Mouse (Mus musculus) midbrain, postnatal 0 days (tissue): ENCODE measurements around the gene Glp2r. TPM values are rescaled to one million over a fixed set of nuclear protein-coding genes. Genes with fewer than 3 reads are reported as not detected.
A peak's percentile ranks its signal among the peaks of the same experiment; 100 is the strongest.

ENCODE experiments used
- ATAC-seq: fragments of 200-750 bp; cut with Nextera tagmentation; 2 replicates; pipeline ENCODE4 v1.8.0; 2017; ENCODE audit warnings: moderate number of reproducible peaks, mild to moderate bottlenecking, moderate TSS enrichment, moderate library complexity; ENCODE audit not compliant: low FRiP score
- DNase-seq: peaks from one replicate; pipeline ENCODE4 v3.0.0-alpha.2; 2015; ENCODE audit warnings: low spot score
- H3K27ac ChIP-seq: fragments of 300-500 bp; sonication (generic); 2 replicates; pipeline ENCODE4 v1.5.1; 2014; ENCODE audit warnings: low read depth, mild to moderate bottlenecking, low read length, mixed read lengths
- H3K27me3 ChIP-seq: fragments of 300-500 bp; sonication (generic); 2 replicates; pipeline ENCODE4 v1.6.1; 2014; ENCODE audit warnings: low read length, control low read depth, mixed read lengths; ENCODE audit not compliant: insufficient read depth
- H3K36me3 ChIP-seq: fragments of 300-500 bp; sonication (generic); 2 replicates; pipeline ENCODE4 v1.6.1; 2014; ENCODE audit warnings: low read length, control low read depth, mixed read lengths; ENCODE audit not compliant: insufficient read depth
- H3K4me1 ChIP-seq: fragments of 300-500 bp; sonication (generic); 2 replicates; pipeline ENCODE4 v1.6.1; 2014; ENCODE audit warnings: mild to moderate bottlenecking, control low read depth, antibody characterized with exemption, low read length, mixed read lengths; ENCODE audit not compliant: insufficient read depth
- H3K4me2 ChIP-seq: fragments of 300-500 bp; sonication (generic); 2 replicates; pipeline ENCODE4 v1.6.1; 2014; ENCODE audit warnings: low read depth, mild to moderate bottlenecking, low read length, mixed read lengths; ENCODE audit not compliant: poor library complexity, severe bottlenecking
- H3K4me3 ChIP-seq: fragments of 300-500 bp; sonication (generic); 2 replicates; pipeline ENCODE4 v1.5.1; 2014; ENCODE audit warnings: low read depth, mild to moderate bottlenecking, low read length, moderate library complexity
- H3K9ac ChIP-seq: fragments of 300-500 bp; sonication (generic); replicated peaks from 2 replicates; pipeline ENCODE4 v1.6.1; 2014; ENCODE audit warnings: mild to moderate bottlenecking, low read length, moderate library complexity, mixed read lengths; ENCODE audit not compliant: poor library complexity, severe bottlenecking
- H3K9me3 ChIP-seq: fragments of 300-500 bp; sonication (generic); 2 replicates; pipeline ENCODE4 v1.6.1; 2016; ENCODE audit warnings: low read length, control low read depth
- CTCF ChIP-seq: IDR thresholded peaks from 2 replicates; pipeline ENCODE4 v1.5.1; 2016; ENCODE audit warnings: antibody characterized with exemption, mild to moderate bottlenecking
- WGBS: fragments of 180-500 bp; shearing (Covaris S2); extraction: QIAGEN DNeasy Blood & Tissue Kit; methylation state at CpG from one replicate; pipeline ENCODE4 v1.1.7; 2014; 5-methylcytosine and 5-hydroxymethylcytosine counted together
- polyA plus RNA-seq: library from polyadenylated mRNA; unstranded; fragments of >200 nt; fragmentation: Nextera tagmentation; extraction: Ambion mirVana; gene quantifications from 2 replicates; pipeline ENCODE4 v1.2.1, GENCODE M21; 2015
- total RNA-seq: library from RNA; depleted of rRNA; stranded (reverse); fragments of >200 nt; gene quantifications from 2 replicates; pipeline ENCODE4 v1.2.3, GENCODE M21; 2014

Glp2r gene
- total and polyA plus RNA-seq, 2 experiments from 2014 or later: 0.07 to 0.11 TPM

- H3K27me3 ChIP-seq: no peaks in the 10 kb centered on the region
- H3K4me3 ChIP-seq: no peak overlapping the region
- no peak for TF ChIP-seq CTCF
- no peaks in the 10 kb centered on the region for H3K9me3 ChIP-seq
- no peaks in the 10 kb centered on the region for H3K36me3 ChIP-seq
- DNase-seq (peak; percentile 29), ATAC-seq (no peak)
- H3K9ac ChIP-seq: no peak overlapping the region
- H3K4me2 ChIP-seq: no peak overlapping the region
- peaks cover 11% of the 10 kb centered on the region for H3K4me1 ChIP-seq
- WGBS: 74% methylated on average over 11 of the region's 11 CpGs
- H3K27ac ChIP-seq: no peak overlapping the region
Measured at GRCm38 (mm10) chr11:67648651-67649407, 122.1 kb downstream of the Glp2r start.

- 30% methylated on average over 5 of the region's 5 CpGs for WGBS
- DNase-seq (peak; percentile 72), ATAC-seq (0 out of 2 replicates have a peak, but pooled peaks have one; percentile 50)
- no peak overlapping the region for H3K4me2 ChIP-seq
- H3K27me3 ChIP-seq: no peaks in the 10 kb centered on the region
- no peaks in the 10 kb centered on the region for H3K36me3 ChIP-seq
- TF ChIP-seq CTCF: peak; percentile 94
- no peak overlapping the region for H3K27ac ChIP-seq
- H3K9me3 ChIP-seq: no peaks in the 10 kb centered on the region
- H3K4me1 ChIP-seq: peaks cover 8% of the 10 kb centered on the region
- H3K9ac ChIP-seq: no peak overlapping the region
- H3K4me3 ChIP-seq: no peak overlapping the region
Measured at GRCm38 (mm10) chr11:67647745-67648144, 123.2 kb downstream of the Glp2r start.

GRCm38 (mm10) chr11:67644632-67645149 is 126.3 kb downstream of the Glp2r start:
- ATAC-seq (no peak), DNase-seq (no peak)
- WGBS: 80% methylated on average over 6 of the region's 6 CpGs
- Histone ChIP-seq H3K4me1 (no peaks in the 10 kb centered on the region; the same call in 1 of the 2 replicates), H3K27ac (no peak overlapping the region), H3K27me3 (no peaks in the 10 kb centered on the region), H3K9ac (no peak overlapping the region), H3K4me2 (no peak overlapping the region), H3K9me3 (no peaks in the 10 kb centered on the region), H3K36me3 (no peaks in the 10 kb centered on the region), H3K4me3 (no peak overlapping the region)
- TF ChIP-seq CTCF: no peak

- WGBS: 94% methylated on average over 3 of the region's 3 CpGs
- ATAC-seq (no peak), DNase-seq (no peak)
- Histone ChIP-seq H3K36me3 (no peaks in the 10 kb centered on the region), H3K27ac (no peak overlapping the region), H3K4me1 (no peaks in the 10 kb centered on the region; the same call in 1 of the 2 replicates), H3K4me3 (no peak overlapping the region), H3K9ac (no peak overlapping the region), H3K4me2 (no peak overlapping the region), H3K9me3 (no peaks in the 10 kb centered on the region), H3K27me3 (no peaks in the 10 kb centered on the region)
- TF ChIP-seq CTCF: no peak
Measured at GRCm38 (mm10) chr11:67643465-67643864, 127.5 kb downstream of the Glp2r start.

DNA sequence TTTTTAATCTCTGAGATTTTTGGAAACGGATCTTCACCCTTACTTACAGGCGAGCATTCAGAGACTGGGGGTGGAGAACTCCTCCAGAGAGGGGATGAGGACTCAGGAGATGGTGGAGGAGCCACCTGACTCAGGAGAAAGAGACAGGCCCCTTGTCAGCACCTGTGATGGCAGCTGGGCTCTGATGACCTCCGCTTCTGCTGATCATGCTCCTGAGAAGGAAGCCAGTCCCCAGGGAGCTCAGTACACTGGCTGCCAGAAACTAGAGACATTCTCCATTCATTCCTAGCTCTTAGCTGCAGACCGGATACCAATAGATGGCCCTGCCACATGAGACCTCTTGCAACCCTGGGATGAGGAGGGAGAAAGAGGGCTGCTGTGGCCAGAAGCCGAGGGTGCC is 128.1 kb downstream of the Glp2r start:
- no peak for DNase-seq
- Histone ChIP-seq H3K9me3 (no peaks in the 10 kb centered on the region), H3K36me3 (no peaks in the 10 kb centered on the region), H3K9ac (no peak overlapping the region), H3K27me3 (no peaks in the 10 kb centered on the region), H3K4me1 (no peaks in the 10 kb centered on the region; the same call in 1 of the 2 replicates), H3K27ac (no peak overlapping the region), H3K4me2 (no peak overlapping the region), H3K4me3 (no peak overlapping the region)
- ATAC-seq: no peak
- TF ChIP-seq CTCF: no peak
- 90% methylated on average over 5 of the region's 5 CpGs for WGBS

- no peaks in the 10 kb centered on the region for H3K27me3 ChIP-seq
- DNase-seq: no peak
- no peaks in the 10 kb centered on the region; the same call in 1 of the 2 replicates for H3K4me1 ChIP-seq
- no peak overlapping the region for H3K4me3 ChIP-seq
- TF ChIP-seq CTCF: no peak
- H3K36me3 ChIP-seq: no peaks in the 10 kb centered on the region
- no peak overlapping the region for H3K27ac ChIP-seq
- ATAC-seq: no peak
- no peak overlapping the region for H3K4me2 ChIP-seq
- 94% methylated on average over 8 of the region's 8 CpGs for WGBS
- H3K9ac ChIP-seq: no peak overlapping the region
- no peaks in the 10 kb centered on the region for H3K9me3 ChIP-seq
Measured at GRCm38 (mm10) chr11:67642421-67642820, 128.5 kb downstream of the Glp2r start.
